ENCODE assay signal across 23 mouse cellular contexts in the genomic region with DNA sequence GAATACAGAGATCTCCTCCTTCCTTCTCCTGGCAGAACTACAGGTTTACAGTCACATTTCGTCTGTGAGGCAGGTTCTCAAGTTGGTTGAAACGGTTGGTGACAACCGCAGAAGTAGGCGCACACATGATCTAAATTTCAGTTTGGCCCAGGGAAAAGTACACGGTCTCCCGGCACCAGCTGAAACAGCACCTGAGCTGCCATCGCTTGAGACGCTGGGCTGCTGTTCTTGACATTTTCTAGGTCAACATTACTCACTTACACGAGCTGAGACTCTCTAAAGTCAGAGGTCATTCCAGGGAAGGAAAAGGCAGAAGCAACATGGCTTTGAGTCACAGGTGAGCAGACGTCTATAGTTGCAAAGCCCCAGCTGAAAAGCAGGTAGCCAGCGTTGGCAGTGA. TPM values are rescaled to one million over a fixed set of nuclear protein-coding genes. Genes with fewer than 3 reads are reported as not detected.
DNase-seq lines count a peak whose midpoint lies in the region; TF ChIP-seq lines count a peak whose summit lies in the region.
"Had no signal": no experiment of that assay in that cellular context is flagged by ENCODE, and none has a peak within 500 bp of the region (broad histone marks: within the 10 kb centered on the region; RNA-seq: fewer than 3 reads in every experiment).

No protein-coding gene starts in this region.

- TF ChIP-seq CTCF in lung, adult 2 months (IDR thresholded peaks at IDR 0.05; ENCODE audit: insufficient read depth, low read length): no peak
- TF ChIP-seq CTCF in cerebellum, adult 2 months (IDR thresholded peaks at IDR 0.05; ENCODE audit: borderline replicate concordance, insufficient read depth, low read depth, low read length): no peak

- H3K27me3 ChIP-seq in cerebellum, adult 2 months (ENCODE audit: control insufficient read depth, insufficient read depth, low read length): no peaks in the 10 kb centered on the region
- H3K27me3 ChIP-seq: embryonic facial prominence, embryonic 12.5 days; embryonic facial prominence, embryonic 15.5 days; heart, embryonic 12.5 days; heart, embryonic 15.5 days; hindbrain, embryonic 13.5 days; intestine, embryonic 15.5 days had no signal

- WGBS in lung, adult 2 months: 57% methylated on average over 11 of the region's 11 CpGs
- 86% methylated on average over 11 of the region's 11 CpGs for WGBS in cerebellum, adult 2 months

- no peak overlapping the region for H3K27ac ChIP-seq in cerebellum, adult 2 months (ENCODE audit: insufficient read depth, low read length)
- H3K27ac ChIP-seq: embryonic facial prominence, embryonic 12.5 days; embryonic facial prominence, embryonic 15.5 days; heart, embryonic 15.5 days; hindbrain, embryonic 10.5 days; hindbrain, embryonic 13.5 days; intestine, embryonic 15.5 days had no signal

- H3K4me1 ChIP-seq in lung, adult 2 months (ENCODE audit: control insufficient read depth, insufficient read depth, low read length): peaks cover 5% of the 10 kb centered on the region
- H3K4me1 ChIP-seq in cerebellum, adult 2 months (ENCODE audit: control insufficient read depth, insufficient read depth, low read length): peaks cover 22% of the 10 kb centered on the region

- peak; percentile 73 for DNase-seq in gastrocnemius, adult 18-20 months (ENCODE audit: low spot score)
- no peak for DNase-seq in gastrocnemius, postnatal 10 days
- peak; percentile 59 for DNase-seq in gastrocnemius, postnatal 25 days
- DNase-seq in gastrocnemius, postnatal 14 days: no peak
- peak; percentile 34 for DNase-seq in lung, postnatal 25 days (ENCODE audit: low spot score)
- no peak for DNase-seq in lung, adult 2 months
- no peak for DNase-seq in cerebellum, adult 2 months
- DNase-seq: adrenal gland, adult 8-10 months; adrenal gland, postnatal 25 days; cerebellum, adult 18-20 months; cerebellum, adult 9-11 months; cerebellum, postnatal 25 days; forebrain, postnatal 0 days; heart, postnatal 10 days; heart, postnatal 36 days had no signal

- TF ChIP-seq POLR2A in lung, adult 2 months (IDR thresholded peaks at IDR 0.05; ENCODE audit: borderline replicate concordance, extremely low read depth, low read depth, low read length): no peak
- TF ChIP-seq POLR2A in cerebellum, adult 2 months (IDR thresholded peaks at IDR 0.05; ENCODE audit: borderline replicate concordance, insufficient read depth, low read length): no peak

- no peak overlapping the region for H3K4me3 ChIP-seq in lung, adult 2 months (replicated peaks; ENCODE audit: extremely low read depth, low read depth, low read length)
- H3K4me3 ChIP-seq in cerebellum, adult 2 months (replicated peaks; ENCODE audit: insufficient read depth, low read depth, low read length): no peak overlapping the region
- H3K4me3 ChIP-seq: embryonic facial prominence, embryonic 12.5 days; embryonic facial prominence, embryonic 15.5 days; heart, embryonic 12.5 days; heart, embryonic 15.5 days; hindbrain, embryonic 10.5 days; hindbrain, embryonic 13.5 days; intestine, embryonic 15.5 days had no signal

- intact Hi-C loops in gastrocnemius, postnatal 14 days (cut with DNase I; ENCODE audit: low total_unique reads): no loop called here

RNA-seq across cellular contexts. Expression of a gene that starts 13.4 kb away (rescaled TPM):
- total RNA-seq in gastrocnemius, adult 18-20 months (2021): 10 to 100 TPM; 30.3 to 38.1 TPM
- 10 to 100 TPM; 24.7 to 36.4 TPM for total RNA-seq in gastrocnemius, postnatal 10 days (2021)
- total RNA-seq in gastrocnemius, postnatal 25 days (2021): 10 to 100 TPM; 21.1 to 40.6 TPM
- total RNA-seq in gastrocnemius, postnatal 14 days (2021): 10 to 100 TPM; 29.8 to 41.7 TPM
- polyA plus RNA-seq in lung, adult 2 months (2012; rRNA removed): 5.2 and 10.1 TPM in 2 replicates
- polyA plus RNA-seq in cerebellum, adult 2 months (2012; rRNA removed): 33.9 and 35.0 TPM in 2 replicates
- total RNA-seq: granulocyte monocyte progenitor cell, adult 5-6 weeks had no signal

Comparison
In these comparisons a context has a peak if more than half of its experiments do, and no peak if none do; other contexts are left out.
1. DNase-seq: peak in gastrocnemius, adult 18-20 months (single experiment), gastrocnemius, postnatal 25 days (single experiment) and lung, postnatal 25 days (single experiment); none in gastrocnemius, postnatal 10 days (single experiment), gastrocnemius, postnatal 14 days (single experiment), lung, adult 2 months (single experiment) and cerebellum, adult 2 months (0 of 2).